9 mouse cellular contexts compared by ENCODE assay signal in the genomic region with DNA sequence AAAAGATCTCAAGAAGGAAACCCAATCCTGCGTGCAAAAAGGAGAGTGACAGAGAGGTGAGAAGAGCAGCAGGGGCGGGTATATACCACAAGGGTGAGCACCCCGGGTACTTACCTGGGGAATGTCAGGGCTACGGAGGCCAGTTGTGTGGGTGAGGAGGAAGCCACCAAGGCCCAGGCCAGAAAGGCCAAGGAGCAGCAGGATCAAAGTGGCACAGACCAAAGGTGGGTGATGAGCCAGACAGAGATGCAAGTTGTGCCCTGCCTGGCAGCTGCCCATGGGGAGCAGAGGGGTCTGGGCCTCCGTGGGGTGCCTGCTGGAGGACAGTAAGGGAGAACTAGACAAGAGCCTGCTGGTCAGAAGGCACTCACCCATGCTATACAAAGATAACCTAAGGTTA. TPM values are rescaled to one million over a fixed set of nuclear protein-coding genes. Genes with fewer than 3 reads are reported as not detected.
A peak's percentile ranks its signal among the peaks of the same experiment; 100 is the strongest.
DNase-seq lines count a peak whose midpoint lies in the region; ATAC-seq and TF ChIP-seq lines count a peak whose summit lies in the region.
"Had no signal": no experiment of that assay in that cellular context is flagged by ENCODE, and none has a peak within 500 bp of the region (broad histone marks: within the 10 kb centered on the region; RNA-seq: fewer than 3 reads in every experiment).

No protein-coding gene starts in this region.

- H3K4me3 ChIP-seq in kidney, postnatal 0 days (replicated peaks; ENCODE audit: low read depth, low read length): no peak overlapping the region
- no peak overlapping the region for H3K4me3 ChIP-seq in kidney, embryonic 14.5 days (ENCODE audit: low read length)
- H3K4me3 ChIP-seq in forebrain, postnatal 0 days (ENCODE audit: low read depth, low read length): no peak overlapping the region
- H3K4me3 ChIP-seq in megakaryocyte, embryonic 14.5 days (replicated peaks): peak overlapping the region; percentile 99

- H3K9me3 ChIP-seq in kidney, postnatal 0 days (replicated peaks; ENCODE audit: low read length): no peaks in the 10 kb centered on the region
- H3K9me3 ChIP-seq in kidney, embryonic 14.5 days (ENCODE audit: control insufficient read depth, low read length): no peaks in the 10 kb centered on the region
- H3K9me3 ChIP-seq in forebrain, postnatal 0 days (ENCODE audit: low read length): no peaks in the 10 kb centered on the region
- no peaks in the 10 kb centered on the region for H3K9me3 ChIP-seq in megakaryocyte, embryonic 14.5 days
- H3K9me3 ChIP-seq: midbrain, embryonic 12.5 days had no signal

- H3K27ac ChIP-seq in kidney, postnatal 0 days: no peak overlapping the region
- no peak overlapping the region for H3K27ac ChIP-seq in kidney, embryonic 14.5 days (ENCODE audit: low read depth, low read length)
- no peak overlapping the region for H3K27ac ChIP-seq in forebrain, postnatal 0 days (ENCODE audit: low read depth, low read length)

- H3K27me3 ChIP-seq in kidney, postnatal 0 days (ENCODE audit: insufficient read depth, low read length): no peaks in the 10 kb centered on the region
- H3K27me3 ChIP-seq in kidney, embryonic 14.5 days (ENCODE audit: control insufficient read depth, insufficient read depth, low read length): no peaks in the 10 kb centered on the region
- H3K27me3 ChIP-seq in forebrain, postnatal 0 days (ENCODE audit: insufficient read depth, low read length): no peaks in the 10 kb centered on the region
- H3K27me3 ChIP-seq in megakaryocyte, embryonic 14.5 days (replicated peaks): peaks cover 2% of the 10 kb centered on the region
- H3K27me3 ChIP-seq: midbrain, embryonic 12.5 days had no signal

- 85% methylated on average over 5 of the region's 5 CpGs for WGBS in kidney, postnatal 0 days
- 84% methylated on average over 5 of the region's 5 CpGs for WGBS in kidney, embryonic 14.5 days
- 87% methylated on average over 5 of the region's 5 CpGs for WGBS in forebrain, postnatal 0 days

- peak overlapping the region; percentile 83; the same call in 1 of the 2 replicates for H3K4me2 ChIP-seq in kidney, postnatal 0 days (ENCODE audit: low read length)
- no peak overlapping the region for H3K4me2 ChIP-seq in kidney, embryonic 14.5 days (replicated peaks; ENCODE audit: low read depth, low read length)
- H3K4me2 ChIP-seq in forebrain, postnatal 0 days (ENCODE audit: low read depth): 0 out of 2 replicates have a peak overlapping the region, but pooled peaks have one; percentile 83

- H3K4me1 ChIP-seq in kidney, postnatal 0 days (replicated peaks; ENCODE audit: insufficient read depth, low read length): peaks cover 8% of the 10 kb centered on the region; the same call in 1 of the 2 replicates
- peaks cover 9% of the 10 kb centered on the region; the same call in 1 of the 2 replicates for H3K4me1 ChIP-seq in kidney, embryonic 14.5 days (ENCODE audit: control insufficient read depth, insufficient read depth, low read length)
- H3K4me1 ChIP-seq in forebrain, postnatal 0 days (ENCODE audit: insufficient read depth): peaks cover 11% of the 10 kb centered on the region
- H3K4me1 ChIP-seq in megakaryocyte, embryonic 14.5 days: peaks cover 38% of the 10 kb centered on the region

- ATAC-seq in kidney, postnatal 0 days (replicated peaks; ENCODE audit: low FRiP score, low read depth): no peak
- ATAC-seq in kidney, embryonic 14.5 days (ENCODE audit: low FRiP score, low TSS enrichment): no peak
- ATAC-seq in forebrain, postnatal 0 days: no peak

- 0 out of 2 replicates have a peak overlapping the region, but pooled peaks have one; percentile 27 for H3K9ac ChIP-seq in kidney, postnatal 0 days (ENCODE audit: low read depth, low read length)
- H3K9ac ChIP-seq in kidney, embryonic 14.5 days (ENCODE audit: low read depth, low read length): no peak overlapping the region
- H3K9ac ChIP-seq in forebrain, postnatal 0 days: no peak overlapping the region

- TF ChIP-seq CTCF in kidney, postnatal 0 days (IDR thresholded peaks at IDR 0.05; ENCODE audit: low read depth): no peak
- TF ChIP-seq CTCF in forebrain, postnatal 0 days (IDR thresholded peaks at IDR 0.05; ENCODE audit: low read depth): no peak

- no peaks in the 10 kb centered on the region for H3K36me3 ChIP-seq in kidney, postnatal 0 days (ENCODE audit: insufficient read depth, low read length)
- H3K36me3 ChIP-seq in kidney, embryonic 14.5 days (ENCODE audit: control insufficient read depth, insufficient read depth, low read length): no peaks in the 10 kb centered on the region
- no peaks in the 10 kb centered on the region for H3K36me3 ChIP-seq in forebrain, postnatal 0 days (ENCODE audit: insufficient read depth)
- peaks cover 43% of the 10 kb centered on the region for H3K36me3 ChIP-seq in megakaryocyte, embryonic 14.5 days (replicated peaks; ENCODE audit: low read length)

- no peak for DNase-seq in kidney, postnatal 0 days (ENCODE audit: low spot score)
- peak; percentile 25 to 36 for DNase-seq in cerebellum, postnatal 10 days
- no peak for DNase-seq in forebrain, postnatal 0 days
- DNase-seq in embryo, embryonic 10 days (ENCODE audit: low spot score): no peak
- DNase-seq in adrenal gland, adult 8-10 months: no peak
- DNase-seq in kidney, postnatal 25 days: no peak

RNA-seq across cellular contexts. Expression of gene Taok2, which starts 12.4 kb away (rescaled TPM):
- polyA plus RNA-seq in kidney, postnatal 0 days (2015; fragmentation: Nextera tagmentation; extraction: Ambion mirVana): 26.2 and 30.0 TPM in 2 replicates
- 24.9 and 29.2 TPM in 2 replicates for polyA plus RNA-seq in kidney, embryonic 14.5 days (2014; fragmentation: Nextera tagmentation; extraction: Ambion mirVana)
- total RNA-seq in forebrain, postnatal 0 days (2014; rRNA removed): 100 and 110 TPM in 2 replicates
- polyA plus RNA-seq in forebrain, postnatal 0 days (2015; fragmentation: Nextera tagmentation; extraction: Ambion mirVana): 30.5 and 42.6 TPM in 2 replicates
- 159 and 479 TPM in 2 replicates for polyA plus RNA-seq in megakaryocyte, embryonic 14.5 days (2012; ENCODE audit: insufficient read depth, low replicate concordance)
- 100 to 1,000 TPM in 2 of 4 experiments, 10 to 100 TPM in 2; 68.1 to 117 (median 94.5) TPM for total RNA-seq in adrenal gland, adult 8-10 months (2022)

RNA-seq across cellular contexts. Expression of gene Tmem219, which starts 25.8 kb away (rescaled TPM):
- 48.6 and 51.9 TPM in 2 replicates for polyA plus RNA-seq in kidney, postnatal 0 days (2015; fragmentation: Nextera tagmentation; extraction: Ambion mirVana)
- 27.4 and 30.5 TPM in 2 replicates for polyA plus RNA-seq in kidney, embryonic 14.5 days (2014; fragmentation: Nextera tagmentation; extraction: Ambion mirVana)
- total RNA-seq in forebrain, postnatal 0 days (2014; rRNA removed): 22.8 and 23.8 TPM in 2 replicates
- polyA plus RNA-seq in forebrain, postnatal 0 days (2015; fragmentation: Nextera tagmentation; extraction: Ambion mirVana): 44.7 and 45.4 TPM in 2 replicates
- polyA plus RNA-seq in megakaryocyte, embryonic 14.5 days (2012; ENCODE audit: insufficient read depth, low replicate concordance): 50.9 TPM in 2 replicates
- 10 to 100 TPM; 29.4 to 48.6 (median 37.2) TPM for total RNA-seq in adrenal gland, adult 8-10 months (2022)

RNA-seq across cellular contexts. Expression of gene Kctd13, which starts 31.8 kb away (rescaled TPM):
- polyA plus RNA-seq in kidney, postnatal 0 days (2015; fragmentation: Nextera tagmentation; extraction: Ambion mirVana): 15.7 and 17.3 TPM in 2 replicates
- 13.1 and 19.4 TPM in 2 replicates for polyA plus RNA-seq in kidney, embryonic 14.5 days (2014; fragmentation: Nextera tagmentation; extraction: Ambion mirVana)
- total RNA-seq in forebrain, postnatal 0 days (2014; rRNA removed): 140 and 142 TPM in 2 replicates
- 218 and 222 TPM in 2 replicates for polyA plus RNA-seq in forebrain, postnatal 0 days (2015; fragmentation: Nextera tagmentation; extraction: Ambion mirVana)
- 26.4 and 59.2 TPM in 2 replicates for polyA plus RNA-seq in megakaryocyte, embryonic 14.5 days (2012; ENCODE audit: insufficient read depth, low replicate concordance)
- 10 to 100 TPM; 20.9 to 35.2 (median 33.6) TPM for total RNA-seq in adrenal gland, adult 8-10 months (2022)

RNA-seq across cellular contexts. Expression of gene Ino80e, which starts 34.7 kb away (rescaled TPM):
- polyA plus RNA-seq in kidney, postnatal 0 days (2015; fragmentation: Nextera tagmentation; extraction: Ambion mirVana): 67.1 and 68.7 TPM in 2 replicates
- polyA plus RNA-seq in kidney, embryonic 14.5 days (2014; fragmentation: Nextera tagmentation; extraction: Ambion mirVana): 92.4 and 94.0 TPM in 2 replicates
- 62.8 and 69.9 TPM in 2 replicates for total RNA-seq in forebrain, postnatal 0 days (2014; rRNA removed)
- polyA plus RNA-seq in forebrain, postnatal 0 days (2015; fragmentation: Nextera tagmentation; extraction: Ambion mirVana): 102 and 107 TPM in 2 replicates
- polyA plus RNA-seq in megakaryocyte, embryonic 14.5 days (2012; ENCODE audit: insufficient read depth, low replicate concordance): 823 and 1,411 TPM in 2 replicates
- total RNA-seq in adrenal gland, adult 8-10 months (2022): 10 to 100 TPM; 42.7 to 56.2 (median 48.0) TPM

RNA-seq across cellular contexts. Expression of gene Hirip3, which starts 35.1 kb away (rescaled TPM):
- 16.3 and 20.5 TPM in 2 replicates for polyA plus RNA-seq in kidney, postnatal 0 days (2015; fragmentation: Nextera tagmentation; extraction: Ambion mirVana)
- polyA plus RNA-seq in kidney, embryonic 14.5 days (2014; fragmentation: Nextera tagmentation; extraction: Ambion mirVana): 22.8 and 23.5 TPM in 2 replicates
- total RNA-seq in forebrain, postnatal 0 days (2014; rRNA removed): 11.7 and 21.3 TPM in 2 replicates
- 9.9 and 19.5 TPM in 2 replicates for polyA plus RNA-seq in forebrain, postnatal 0 days (2015; fragmentation: Nextera tagmentation; extraction: Ambion mirVana)
- 9.3 and 60.8 TPM in 2 replicates for polyA plus RNA-seq in megakaryocyte, embryonic 14.5 days (2012; ENCODE audit: insufficient read depth, low replicate concordance)
- 10 to 100 TPM in 3 of 4 experiments, 1 to 10 TPM in 1; 8.7 to 21.8 (median 15.2) TPM for total RNA-seq in adrenal gland, adult 8-10 months (2022)

Comparison
In these comparisons a context has a peak if more than half of its experiments do, and no peak if none do; other contexts are left out.
1. DNase-seq: peak in cerebellum, postnatal 10 days (2 of 2); none in kidney, postnatal 0 days (single experiment), forebrain, postnatal 0 days (single experiment), embryo, embryonic 10 days (single experiment), adrenal gland, adult 8-10 months (single experiment) and kidney, postnatal 25 days (0 of 2).